Mouse (Mus musculus) MEL (cell line): ENCODE measurements around the gene Cdip1.

Experiments used
- CHD2 ChIP-seq: IDR thresholded peaks from 2 replicates; pipeline ENCODE4 v1.6.1; 2011; ENCODE audit warnings: low read length, improper control_type of control experiment
- CTCF ChIP-seq, 3 experiments: IDR thresholded peaks in 2 of 3; conservative IDR thresholded peaks in 1 of 3; 2 replicates each; pipeline ENCODE4 v1.5.1; 2011 to 2012; ENCODE audit warnings: low read length in 3 of 3, low read depth in 2 of 3, mild to moderate bottlenecking in 2 of 3, improper control_type of control experiment in 1 of 3, inconsistent platforms in 1 of 3, mixed read lengths in 1 of 3, moderate library complexity in 1 of 3; ENCODE audit not compliant: control insufficient read depth in 1 of 3, insufficient read depth in 1 of 3, poor library complexity in 1 of 3, severe bottlenecking in 1 of 3
- GABPA ChIP-seq: IDR thresholded peaks from 2 replicates; pipeline ENCODE4 v1.6.1; 2012; ENCODE audit warnings: low read depth, mild to moderate bottlenecking, inconsistent platforms, low read length, improper control_type of control experiment, moderate library complexity
- KAT2A ChIP-seq: conservative IDR thresholded peaks from 2 replicates; pipeline ENCODE4 v1.6.1; 2012; ENCODE audit warnings: low read depth, low read length, improper control_type of control experiment, inconsistent platforms
- MAFK ChIP-seq: IDR thresholded peaks from 2 replicates; pipeline ENCODE4 v1.6.1; 2011; ENCODE audit warnings: low read depth, mild to moderate bottlenecking, low read length, improper control_type of control experiment, borderline replicate concordance
- MAX ChIP-seq: IDR thresholded peaks from 2 replicates; pipeline ENCODE4 v1.6.1; 2011; ENCODE audit warnings: low read length, improper control_type of control experiment
- MXI1 ChIP-seq: IDR thresholded peaks from 2 replicates; pipeline ENCODE4 v1.6.1; 2011; ENCODE audit warnings: mild to moderate bottlenecking, low read depth, low read length, improper control_type of control experiment
- POLR2A ChIP-seq, 2 experiments: IDR thresholded peaks; 2 replicates each; pipeline ENCODE4 v1.6.1; 2011 to 2012; ENCODE audit warnings: low read length in 2 of 2, mild to moderate bottlenecking in 2 of 2, control low read depth in 1 of 2, improper control_type of control experiment in 1 of 2, low read depth in 1 of 2, moderate library complexity in 1 of 2; ENCODE audit not compliant: control insufficient read depth in 1 of 2, insufficient read depth in 1 of 2, poor library complexity in 1 of 2
- TAL1 ChIP-seq: IDR thresholded peaks from 2 replicates; pipeline ENCODE4 v1.6.1; 2012; ENCODE audit warnings: mild to moderate bottlenecking, inconsistent platforms, low read length, moderate library complexity, mixed read lengths
- ZKSCAN1 ChIP-seq: IDR thresholded peaks from 2 replicates; pipeline ENCODE4 v1.6.1; 2012; ENCODE audit warnings: low read depth, mild to moderate bottlenecking, inconsistent platforms, low read length, improper control_type of control experiment, moderate library complexity
- ZNF384 ChIP-seq: IDR thresholded peaks from 2 replicates; pipeline ENCODE4 v1.6.1; 2012; ENCODE audit warnings: low read depth, mild to moderate bottlenecking, inconsistent platforms, low read length, improper control_type of control experiment

DNA sequence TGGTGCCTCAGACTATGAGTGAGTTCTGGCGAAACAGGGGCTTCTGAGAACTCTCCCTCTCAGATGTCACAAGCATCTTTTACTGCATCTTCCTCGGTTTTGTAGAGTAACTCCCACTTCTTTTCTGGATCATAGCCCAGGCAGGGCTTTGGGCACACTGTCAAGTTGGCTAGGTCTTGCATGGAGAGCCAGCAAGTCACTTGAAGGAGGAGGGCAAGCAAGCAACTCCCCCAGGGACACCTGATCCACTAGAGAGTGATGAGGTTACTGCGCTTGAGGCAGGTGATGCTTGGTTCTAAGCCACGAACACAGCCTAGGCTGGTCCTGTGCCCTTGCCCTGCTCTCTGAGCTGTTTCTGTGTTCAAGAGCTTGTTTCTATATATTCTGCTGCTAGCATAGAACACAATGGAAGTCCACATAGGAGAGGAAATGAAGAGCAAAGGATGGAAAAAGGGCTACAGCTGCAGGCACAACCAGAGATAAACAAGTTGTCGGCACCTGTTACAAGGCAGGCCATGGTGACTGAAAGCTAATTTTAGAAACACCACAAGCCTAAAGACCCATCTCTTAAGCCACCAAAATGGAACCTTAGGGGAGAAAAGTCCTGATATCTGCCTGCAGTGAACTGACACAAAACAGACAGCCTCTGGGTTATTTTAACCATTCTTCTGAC, 8.4 kb downstream of the Cdip1 start:
- TF ChIP-seq CHD2 (no peak), MAX (no peak), KAT2A (no peak), POLR2A (IDR thresholded peaks at IDR 0.05; ENCODE audit: control insufficient read depth in 1 of 2, insufficient read depth in 1 of 2, low read depth in 1 of 2, low read length in 2 of 2, poor library complexity in 1 of 2) (no peak), TAL1 (no peak), ZKSCAN1 (no peak), MXI1 (no peak), CTCF (IDR thresholded peaks at IDR 0.05 in 2 of 3, conservative IDR thresholded peaks at IDR 0.05 in 1 of 3; ENCODE audit: control insufficient read depth in 1 of 3, insufficient read depth in 1 of 3, low read depth in 2 of 3, low read length in 3 of 3, poor library complexity in 1 of 3, severe bottlenecking in 1 of 3) (no peak), ZNF384 (no peak), MAFK (no peak), GABPA (no peak)
